Comparison of ENCODE assay signal across 23 mouse cellular contexts in genomic region chr6:99334255-99334654, GRCm38 (mm10).
"Had no signal": no experiment of that assay in that cellular context is flagged by ENCODE, and none has a peak within 500 bp of the region (broad histone marks: within the 10 kb centered on the region; RNA-seq: fewer than 3 reads in every experiment).

No protein-coding gene starts in this region.

- H3K9ac ChIP-seq: heart, embryonic 13.5 days; heart, embryonic 15.5 days; hindbrain, embryonic 13.5 days; hindbrain, embryonic 15.5 days; kidney, embryonic 15.5 days; limb, embryonic 13.5 days; limb, embryonic 15.5 days had no signal

- H3K27me3 ChIP-seq: heart, embryonic 13.5 days; heart, embryonic 15.5 days; hindbrain, embryonic 13.5 days; limb, embryonic 15.5 days had no signal

- DNase-seq: gastrocnemius, postnatal 14 days; gastrocnemius, postnatal 36 days; heart, adult 2 months; heart, postnatal 14 days; heart, postnatal 36 days; kidney, adult 11 months; kidney, adult 2 months; kidney, adult 9 months; kidney, postnatal 14 days; kidney, postnatal 36 days; layer of hippocampus, adult 9-11 months; layer of hippocampus, postnatal 36 days; left cerebral cortex, postnatal 4 days had no signal

- H3K4me3 ChIP-seq: heart, adult 2 months; heart, embryonic 13.5 days; heart, embryonic 15.5 days; hindbrain, embryonic 13.5 days; hindbrain, embryonic 15.5 days; kidney, embryonic 15.5 days; limb, embryonic 13.5 days; limb, embryonic 15.5 days had no signal

- H3K27ac ChIP-seq: heart, embryonic 13.5 days; heart, embryonic 15.5 days; hindbrain, embryonic 13.5 days; hindbrain, embryonic 15.5 days; hindbrain, postnatal 0 days; kidney, embryonic 15.5 days; kidney, postnatal 0 days; limb, embryonic 13.5 days; limb, embryonic 15.5 days had no signal

- H3K9me3 ChIP-seq: heart, embryonic 13.5 days; heart, embryonic 15.5 days; hindbrain, embryonic 13.5 days; hindbrain, embryonic 15.5 days; kidney, embryonic 15.5 days; limb, embryonic 13.5 days; limb, embryonic 15.5 days had no signal

- H3K36me3 ChIP-seq: heart, embryonic 13.5 days; heart, embryonic 15.5 days; hindbrain, embryonic 13.5 days; hindbrain, embryonic 15.5 days; kidney, embryonic 15.5 days; limb, embryonic 13.5 days; limb, embryonic 15.5 days had no signal

- H3K4me2 ChIP-seq: heart, embryonic 11.5 days; heart, embryonic 13.5 days; heart, embryonic 15.5 days; hindbrain, embryonic 13.5 days; hindbrain, embryonic 15.5 days; kidney, embryonic 15.5 days; limb, embryonic 13.5 days; limb, embryonic 15.5 days had no signal
